Mouse (Mus musculus) embryonic facial prominence, embryonic 13.5 days (tissue): ENCODE data around the gene Zfp13. TPM values are rescaled to one million over a fixed set of nuclear protein-coding genes. Genes with fewer than 3 reads are reported as not detected.
"Not testable (repeated sequence)": the region's sequence is repeated elsewhere in the genome, so short reads cannot be mapped to it uniquely, and the experiment has no call there.

ENCODE experiments used
- ATAC-seq: fragments of 200-750 bp; cut with Nextera tagmentation; 2 replicates; pipeline ENCODE4 v1.8.0; 2017; ENCODE audit warnings: low read depth; ENCODE audit not compliant: insufficient number of reproducible peaks, insufficient read depth, low FRiP score, low TSS enrichment
- H3K27ac ChIP-seq: fragments of 300-500 bp; sonication (generic); 2 replicates; pipeline ENCODE4 v1.5.1; 2015; ENCODE audit warnings: moderate library complexity, mild to moderate bottlenecking, inconsistent platforms
- H3K27me3 ChIP-seq: fragments of 300-500 bp; sonication (generic); 2 replicates; pipeline ENCODE4 v1.6.1; 2015; ENCODE audit warnings: mild to moderate bottlenecking, inconsistent platforms
- H3K36me3 ChIP-seq: fragments of 300-500 bp; sonication (generic); 2 replicates; pipeline ENCODE4 v1.6.1; 2015; ENCODE audit warnings: mild to moderate bottlenecking, inconsistent platforms
- H3K4me1 ChIP-seq: fragments of 300-500 bp; sonication (generic); 2 replicates; pipeline ENCODE4 v1.6.1; 2015; ENCODE audit warnings: inconsistent platforms
- H3K4me2 ChIP-seq: fragments of 300-500 bp; sonication (generic); 2 replicates; pipeline ENCODE4 v1.6.1; 2015; ENCODE audit warnings: moderate library complexity, mild to moderate bottlenecking, inconsistent platforms
- H3K4me3 ChIP-seq: fragments of 300-500 bp; sonication (generic); 2 replicates; pipeline ENCODE4 v1.5.1; 2015; ENCODE audit warnings: mild to moderate bottlenecking, inconsistent platforms
- H3K9ac ChIP-seq: fragments of 300-500 bp; sonication (generic); 2 replicates; pipeline ENCODE4 v1.6.1; 2015; ENCODE audit warnings: mild to moderate bottlenecking, inconsistent platforms
- H3K9me3 ChIP-seq: fragments of 300-500 bp; sonication (generic); 2 replicates; pipeline ENCODE4 v1.6.1; 2016; ENCODE audit warnings: inconsistent platforms
- WGBS: fragments of 180-500 bp; shearing (Covaris S2); methylation state at CpG from one replicate; pipeline ENCODE4 v1.1.7; 2015; ENCODE audit warnings: mixed read lengths; 5-methylcytosine and 5-hydroxymethylcytosine counted together
- polyA plus RNA-seq: library from polyadenylated mRNA; unstranded; fragments of >200 nt; fragmentation: Nextera tagmentation; extraction: Ambion mirVana; gene quantifications from 2 replicates; pipeline ENCODE4 v1.2.1, GENCODE M21; 2015

Zfp13 gene
- polyA plus RNA-seq, 1 experiment from 2014 or later: 18.2 TPM

DNA sequence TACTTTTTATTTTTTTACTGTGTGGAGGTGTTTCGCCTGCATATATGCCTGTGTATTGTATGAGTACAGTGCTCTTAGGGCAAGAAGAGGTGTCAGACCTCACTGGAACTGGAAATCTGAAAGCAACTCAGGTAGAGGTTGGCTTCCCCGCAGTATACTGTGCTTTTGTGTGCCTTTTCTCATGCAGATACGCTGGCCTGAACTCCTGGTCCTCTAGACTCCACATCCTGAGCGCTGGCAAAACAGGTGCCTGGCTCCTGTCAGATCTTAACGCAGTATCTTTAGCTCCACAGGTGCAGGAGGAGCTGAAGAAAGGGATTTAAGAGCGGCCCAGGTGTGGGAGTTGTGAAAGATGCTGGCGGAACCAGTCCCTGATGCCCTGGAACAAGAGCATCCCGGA is 5.9 kb upstream of the Zfp13 start:
- Histone ChIP-seq H3K9me3 (no peaks in the 10 kb centered on the region), H3K36me3 (no peaks in the 10 kb centered on the region), H3K9ac (no peak overlapping the region), H3K4me1 (peaks cover 17% of the 10 kb centered on the region), H3K27ac (no peak overlapping the region), H3K4me2 (no peak overlapping the region), H3K27me3 (no peaks in the 10 kb centered on the region), H3K4me3 (no peak overlapping the region)
- no peak for ATAC-seq
- WGBS: 81% methylated on average over 8 of the region's 8 CpGs

DNA sequence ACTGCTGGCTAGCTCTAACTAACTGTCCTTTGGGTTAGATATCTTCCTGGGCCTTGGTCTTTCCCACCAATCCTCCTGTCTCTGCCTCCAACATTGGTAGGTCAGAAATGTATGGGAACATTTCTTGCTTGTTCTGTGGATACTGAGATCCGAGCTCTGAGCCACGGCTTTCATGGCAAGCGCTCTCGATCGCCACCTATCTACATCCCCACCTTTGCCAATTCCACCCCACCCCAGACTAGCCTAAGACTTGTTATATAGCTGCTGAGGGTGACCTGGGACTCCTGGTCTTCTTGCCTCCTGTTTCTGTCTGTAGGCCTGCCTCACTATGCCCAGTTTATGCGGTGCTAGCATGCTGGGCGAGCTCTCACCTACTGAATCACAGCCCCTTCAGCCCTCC is 5.1 kb upstream of the Zfp13 start:
- Histone ChIP-seq H3K9me3 (no peaks in the 10 kb centered on the region), H3K9ac (no peak overlapping the region), H3K27me3 (no peaks in the 10 kb centered on the region), H3K27ac (no peak overlapping the region), H3K4me3 (no peak overlapping the region), H3K36me3 (no peaks in the 10 kb centered on the region), H3K4me1 (peaks cover 22% of the 10 kb centered on the region), H3K4me2 (no peak overlapping the region)
- 79% methylated on average over 7 of the region's 7 CpGs for WGBS
- no peak for ATAC-seq

DNA sequence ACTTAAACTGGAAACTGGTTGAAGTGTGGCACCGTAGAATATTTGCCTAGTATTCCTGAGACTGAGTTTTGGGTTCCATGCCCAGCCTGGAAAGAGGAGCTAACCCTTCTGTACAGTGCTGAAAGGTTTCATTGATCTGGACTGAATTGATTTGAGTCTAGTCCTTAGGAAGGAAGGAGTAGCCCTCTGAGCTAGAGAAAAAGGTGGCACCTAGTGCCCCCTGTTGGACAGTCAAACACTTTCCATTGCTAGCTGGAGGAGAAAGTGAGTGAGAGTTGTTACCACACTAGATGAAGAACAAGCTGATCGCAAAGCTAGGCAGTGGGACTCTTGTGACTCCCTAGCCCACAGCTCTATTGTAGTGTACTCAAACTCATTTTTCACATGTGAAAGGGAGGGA is 4.3 kb upstream of the Zfp13 start:
- no peak overlapping the region for H3K27ac ChIP-seq
- peaks cover 27% of the 10 kb centered on the region for H3K4me1 ChIP-seq
- no peaks in the 10 kb centered on the region for H3K36me3 ChIP-seq
- H3K9ac ChIP-seq: no peak overlapping the region
- no peaks in the 10 kb centered on the region for H3K9me3 ChIP-seq
- H3K4me2 ChIP-seq: no peak overlapping the region
- WGBS: 53% methylated on average over 2 of the region's 2 CpGs
- no peaks in the 10 kb centered on the region for H3K27me3 ChIP-seq
- ATAC-seq: no peak
- H3K4me3 ChIP-seq: no peak overlapping the region

DNA sequence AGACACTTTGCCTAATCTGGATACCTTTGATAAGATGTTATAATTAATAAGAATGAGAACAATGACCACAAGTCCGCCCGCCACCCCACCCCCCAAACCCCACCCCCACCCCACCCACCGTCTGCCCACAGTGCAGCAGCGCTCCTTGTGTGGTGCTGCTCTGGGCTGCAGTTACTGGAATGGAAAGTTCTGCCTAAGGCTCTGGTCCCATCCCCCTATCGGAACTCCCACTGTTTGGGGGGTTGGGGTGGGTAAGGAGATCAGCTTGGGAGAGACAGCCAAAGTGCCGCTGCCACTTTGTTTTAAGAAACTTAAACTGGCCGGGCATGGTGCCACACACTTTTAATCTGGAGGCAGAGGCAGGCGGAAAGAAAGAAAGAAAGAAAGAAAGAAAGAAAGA is 3.8 kb upstream of the Zfp13 start:
- no peak overlapping the region for H3K27ac ChIP-seq
- H3K4me3 ChIP-seq: no peak overlapping the region
- H3K9ac ChIP-seq: no peak overlapping the region
- peak overlapping the region; percentile 36; the same call in 1 of the 2 replicates for H3K4me2 ChIP-seq
- no peaks in the 10 kb centered on the region for H3K9me3 ChIP-seq
- no peaks in the 10 kb centered on the region for H3K36me3 ChIP-seq
- 15% methylated on average over 8 of the region's 8 CpGs for WGBS
- no peaks in the 10 kb centered on the region for H3K27me3 ChIP-seq
- no peak for ATAC-seq
- H3K4me1 ChIP-seq: peaks cover 28% of the 10 kb centered on the region

DNA sequence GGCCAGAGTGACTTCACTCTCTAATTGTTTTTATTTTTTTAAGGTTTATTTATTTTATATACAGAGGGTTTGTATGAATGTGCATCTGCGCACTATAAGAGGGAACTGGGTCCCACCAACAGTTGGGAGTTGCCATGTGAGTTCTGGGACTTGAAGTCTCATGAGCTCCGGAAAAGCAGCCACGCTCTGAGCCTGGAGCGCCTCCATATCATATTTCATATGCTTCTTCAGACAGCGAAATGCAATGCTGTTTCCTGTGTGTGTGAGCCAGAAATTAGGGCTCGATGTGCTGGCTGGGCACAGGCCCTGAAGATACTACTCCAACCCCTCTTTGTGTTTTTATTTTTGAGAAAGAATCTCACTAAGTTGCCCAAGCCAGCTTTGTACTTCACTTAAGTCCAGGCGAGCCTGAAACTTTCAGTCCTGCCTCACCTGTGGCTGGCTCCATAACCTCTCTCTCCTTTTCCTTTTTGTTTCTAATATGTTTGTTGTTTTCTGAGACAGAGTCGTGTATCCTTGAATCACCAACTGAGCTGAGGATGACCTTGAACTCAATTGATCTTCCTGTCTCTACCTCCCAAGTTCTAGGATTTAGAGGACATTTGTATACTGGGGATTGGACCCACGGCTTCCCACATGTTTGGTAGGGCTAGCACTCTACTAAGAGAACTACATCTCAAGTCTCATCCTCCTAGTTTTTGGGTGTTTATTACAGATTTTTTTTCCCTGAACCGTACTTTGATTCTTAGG is 2.7 kb upstream of the Zfp13 start:
- ATAC-seq: no peak
- Histone ChIP-seq H3K4me2 (no peak overlapping the region), H3K27me3 (no peaks in the 10 kb centered on the region), H3K4me3 (no peak overlapping the region), H3K9ac (peak overlapping the region; percentile 32; the same call in 1 of the 2 replicates), H3K4me1 (peaks cover 28% of the 10 kb centered on the region), H3K36me3 (no peaks in the 10 kb centered on the region), H3K27ac (peak overlapping the region; percentile 64), H3K9me3 (no peaks in the 10 kb centered on the region)
- WGBS: 29% methylated on average over 10 of the region's 10 CpGs

DNA sequence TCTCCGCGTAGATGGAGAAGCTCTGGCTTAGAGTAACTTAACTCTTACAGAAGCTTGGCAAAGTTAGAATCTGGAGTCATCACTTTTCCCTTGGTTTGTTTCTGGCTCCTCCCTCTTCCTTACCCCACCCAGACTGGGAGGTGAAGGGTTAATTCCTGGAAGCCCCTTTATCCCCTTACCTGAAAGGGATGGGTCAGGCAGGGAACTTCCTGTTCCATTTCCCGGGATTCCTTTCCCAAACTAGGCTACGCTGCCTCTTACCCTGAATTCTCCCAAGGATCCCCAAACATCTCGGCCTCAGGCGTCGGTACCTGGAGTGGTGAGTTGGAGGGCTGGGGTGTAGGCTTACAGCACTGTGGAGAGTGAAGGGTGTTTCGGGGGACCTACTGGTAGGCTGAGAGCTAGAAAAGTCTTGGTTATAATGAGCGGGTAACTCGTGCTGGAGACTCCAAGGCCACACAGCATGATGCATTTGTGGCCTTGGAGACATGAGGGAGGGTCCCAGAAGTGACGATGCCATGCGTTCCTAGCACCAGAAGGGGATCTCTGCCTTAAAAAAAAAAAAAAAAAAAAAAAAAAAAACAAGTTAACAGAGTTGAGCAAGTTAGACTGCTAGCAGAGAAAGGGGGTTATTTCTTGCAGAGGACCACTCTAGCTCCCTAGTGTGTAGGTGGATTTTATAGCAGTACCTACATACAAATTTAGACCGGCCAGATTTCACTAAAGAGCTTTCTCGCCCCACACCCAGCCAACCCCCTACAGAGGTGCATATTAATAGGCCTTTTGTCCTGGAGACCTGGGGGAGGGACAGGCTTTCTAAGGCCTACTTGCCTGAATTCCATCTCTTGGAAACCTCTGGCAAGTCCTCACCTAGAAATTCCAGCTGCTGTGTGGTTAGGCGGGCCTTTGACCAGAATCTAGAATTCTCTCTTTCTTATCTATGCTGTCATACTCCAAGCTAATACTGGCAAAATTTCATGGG is 1.6 kb upstream of the Zfp13 start, which contains the start of gene Zscan10:
Zscan10 (plus strand) TSS at position 216 of the 982 bp plus-strand sequence.
- ATAC-seq: no peak
- Histone ChIP-seq H3K27ac (peak within 1 kb of the TSS; percentile 95; the same call in 1 of the 2 replicates), H3K27me3 (no peaks in the 10 kb centered on the region), H3K9ac (peak within 1 kb of the TSS; percentile 74; the same call in 1 of the 2 replicates), H3K36me3 (no peaks in the 10 kb centered on the region), H3K4me3 (peak within 1 kb of the TSS; percentile 47; the same call in 1 of the 2 replicates), H3K4me1 (peaks cover 28% of the 10 kb centered on the region), H3K4me2 (peak within 1 kb of the TSS; percentile 78), H3K9me3 (no peaks in the 10 kb centered on the region)
- WGBS: 39% methylated on average over 15 of the region's 15 CpGs

DNA sequence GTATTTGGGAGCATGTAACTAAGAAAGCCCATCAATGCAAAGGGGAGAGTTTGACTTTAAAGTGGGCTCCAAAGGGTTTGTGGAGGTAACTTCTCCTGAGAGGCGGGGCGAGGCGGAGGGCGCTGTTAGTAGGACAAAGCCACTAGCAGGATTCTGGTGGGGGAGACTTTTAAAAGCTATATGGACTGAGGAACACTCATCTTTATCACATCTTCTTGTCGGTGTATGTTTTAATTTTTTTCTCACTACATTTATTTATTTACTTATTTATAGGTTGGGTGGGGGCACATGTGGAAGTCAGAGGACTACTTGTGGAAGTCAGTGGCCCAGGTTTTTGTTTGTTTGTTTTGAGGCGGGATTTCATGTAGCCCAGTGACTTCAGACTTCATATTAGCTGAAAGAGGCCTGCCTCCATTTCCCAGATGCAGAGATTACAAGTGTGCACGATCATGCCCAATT is 347 bp upstream of the Zfp13 start:
- 36% methylated on average over 7 of the region's 7 CpGs for WGBS
- no peaks in the 10 kb centered on the region for H3K27me3 ChIP-seq

DNA sequence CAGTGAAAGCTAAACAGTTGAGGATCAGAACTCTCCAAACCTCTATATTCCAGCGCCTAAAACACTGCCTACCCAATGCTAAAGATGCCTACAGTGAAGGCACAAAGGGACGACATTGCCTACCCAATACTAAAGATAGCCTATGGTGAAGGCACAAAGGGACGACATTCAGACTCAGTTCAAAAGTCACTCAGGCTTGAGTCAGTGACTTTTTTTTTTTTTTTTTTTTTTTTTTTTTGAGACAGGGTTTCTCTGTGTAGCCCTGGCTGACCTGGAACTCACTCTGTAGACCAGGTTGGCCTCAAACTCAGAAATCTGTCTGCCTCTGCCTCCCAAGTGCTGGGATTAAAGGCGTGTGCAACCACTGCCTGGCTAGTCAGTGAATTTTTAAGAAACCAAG is 4.1 kb downstream of the Zfp13 start:
- H3K4me3 ChIP-seq, H3K9ac ChIP-seq, H3K27me3 ChIP-seq, H3K9me3 ChIP-seq, H3K27ac ChIP-seq, ATAC-seq, H3K36me3 ChIP-seq, H3K4me2 ChIP-seq: not testable (repeated sequence)
- 73% methylated on average over 4 of the region's 4 CpGs for WGBS
- H3K4me1 ChIP-seq: peaks cover 18% of the 10 kb centered on the region; the same call in 1 of the 2 replicates

More for the DNA sequence above, 347 bp upstream of the Zfp13 start:
- Histone ChIP-seq H3K9me3 (no peaks in the 10 kb centered on the region), H3K4me2 (peak overlapping the region; percentile 78), H3K27ac (peak overlapping the region; percentile 95), H3K4me3 (peak overlapping the region; percentile 47), H3K4me1 (peaks cover 28% of the 10 kb centered on the region), H3K9ac (peak overlapping the region; percentile 74), H3K36me3 (no peaks in the 10 kb centered on the region)
- no peak for ATAC-seq

DNA sequence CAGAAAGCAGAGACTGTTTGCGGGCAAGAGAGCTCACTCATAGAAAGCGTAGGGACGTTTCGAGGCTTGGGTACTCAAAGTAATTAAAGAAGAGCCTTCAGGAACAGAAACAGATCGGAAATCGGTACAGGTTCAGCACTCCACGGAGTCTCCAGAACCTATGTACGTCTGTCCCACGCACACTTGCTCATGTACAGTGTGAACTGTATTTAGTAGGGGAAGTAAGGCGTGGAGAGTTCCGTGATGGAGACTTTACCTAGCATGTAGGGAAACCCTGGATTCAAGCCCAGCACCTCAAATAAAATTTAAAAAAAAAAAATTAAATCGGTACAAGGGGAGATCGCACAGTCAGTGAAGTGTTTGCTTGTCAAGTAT is 6.4 kb downstream of the Zfp13 start:
- 0 out of 2 replicates have a peak, but pooled peaks cover 8% of the 10 kb centered on the region for H3K4me1 ChIP-seq
- peak; percentile 60 for ATAC-seq
- H3K4me3 ChIP-seq: peak overlapping the region; percentile 54
- H3K36me3 ChIP-seq: no peaks in the 10 kb centered on the region
- peak overlapping the region; percentile 72 for H3K4me2 ChIP-seq
- 12% methylated on average over 13 of the region's 13 CpGs for whole genome bisulfite sequencing
- H3K27ac ChIP-seq: peak overlapping the region; percentile 86
- no peaks in the 10 kb centered on the region for H3K27me3 ChIP-seq
- no peaks in the 10 kb centered on the region for H3K9me3 ChIP-seq
- H3K9ac ChIP-seq: peak overlapping the region; percentile 77

DNA sequence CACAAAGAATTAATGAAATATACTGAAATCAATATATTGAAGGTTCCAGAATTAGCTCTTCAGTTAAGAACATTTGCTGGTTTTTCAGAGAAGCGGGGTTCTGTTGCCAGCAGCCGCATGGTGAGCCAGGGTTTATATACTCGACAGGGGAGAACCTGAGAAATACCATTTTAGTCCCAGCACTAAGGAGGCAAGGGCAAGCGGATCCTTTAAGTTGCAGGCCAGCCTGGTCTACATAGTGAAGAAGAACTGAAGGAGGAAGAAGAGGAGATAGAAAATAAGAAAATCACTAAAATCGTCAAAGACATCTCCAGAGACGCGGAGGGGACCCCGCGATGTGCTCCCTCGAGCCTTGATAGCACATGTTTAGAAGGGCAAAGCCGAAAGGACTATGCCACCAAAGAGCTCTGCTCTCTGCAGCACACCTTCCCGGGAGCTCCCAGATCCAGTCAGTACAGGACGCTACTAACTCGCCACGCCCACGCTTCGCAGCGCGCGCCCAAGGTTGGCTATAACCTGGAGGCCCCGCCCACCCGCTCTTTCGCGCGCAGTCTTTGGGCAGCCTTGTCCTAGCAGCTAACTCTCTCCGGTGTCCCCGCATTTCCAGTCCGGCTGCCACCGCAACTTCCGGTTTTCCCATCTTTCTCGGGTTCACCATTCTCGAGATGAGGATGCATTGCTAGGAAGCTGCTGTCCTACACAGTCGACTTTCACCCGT is 6.9 kb downstream of the Zfp13 start:
- Histone ChIP-seq H3K36me3 (no peaks in the 10 kb centered on the region), H3K27me3 (no peaks in the 10 kb centered on the region), H3K9ac (peak overlapping the region; percentile 77), H3K27ac (peak overlapping the region; percentile 86), H3K4me2 (peak overlapping the region; percentile 72), H3K4me1 (0 out of 2 replicates have a peak, but pooled peaks cover 8% of the 10 kb centered on the region), H3K9me3 (no peaks in the 10 kb centered on the region), H3K4me3 (peak overlapping the region; percentile 54)
- ATAC-seq: peak; percentile 99
- 7% methylated on average over 34 of the region's 34 CpGs for WGBS

DNA sequence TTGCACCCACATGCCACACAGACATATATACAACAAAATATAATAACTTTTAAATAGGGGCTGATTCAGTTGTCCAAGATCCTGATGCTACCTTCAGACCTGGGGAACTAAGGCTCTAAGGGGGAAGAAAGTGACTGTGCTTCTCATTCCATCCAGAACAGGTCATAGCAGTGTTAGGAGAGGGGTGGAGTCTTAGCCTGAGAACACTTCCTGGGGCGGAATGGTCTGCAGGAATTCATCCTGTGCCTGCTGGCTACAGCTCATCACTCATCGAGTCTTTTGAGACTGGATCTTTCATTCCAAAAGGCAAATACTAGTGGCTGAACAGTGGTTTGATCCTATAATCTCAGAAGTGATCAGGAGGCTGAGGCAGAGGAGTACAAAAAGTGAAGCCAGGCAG is 12.0 kb downstream of the Zfp13 start:
- Histone ChIP-seq H3K27me3 (no peaks in the 10 kb centered on the region), H3K27ac (no peak overlapping the region), H3K9me3 (no peaks in the 10 kb centered on the region), H3K4me1 (peaks cover 25% of the 10 kb centered on the region), H3K4me2 (no peak overlapping the region), H3K9ac (no peak overlapping the region), H3K36me3 (peaks cover 15% of the 10 kb centered on the region), H3K4me3 (no peak overlapping the region)
- WGBS: 53% methylated on average over 2 of the region's 2 CpGs
- ATAC-seq: no peak
